Mouse (Mus musculus): Measurements from ENCODE around the gene Ccl27a. TPM values are rescaled to one million over a fixed set of nuclear protein-coding genes. Genes with fewer than 3 reads are reported as not detected.
"Not testable (repeated sequence)": the region's sequence is repeated elsewhere in the genome, so short reads cannot be mapped to it uniquely, and the experiment has no call there.

Ccl27a gene
- 36.5 and 42.4 TPM in 2 replicates for polyA plus RNA-seq (2015; fragmentation: Nextera tagmentation; extraction: Ambion mirVana)

GRCm38 (mm10) chr4:41774002-41774401 lies at the start of gene Ccl27a:
TSS of gene Ccl27a (minus strand) at chr4:41774247.
- not testable (repeated sequence) for H3K4me1 ChIP-seq; H3K9ac ChIP-seq; H3K9me3 ChIP-seq (replicated peaks); H3K36me3 ChIP-seq; ATAC-seq (replicated peaks; ENCODE audit: low FRiP score); H3K27me3 ChIP-seq
- peak within 1 kb of the TSS; percentile 57 for H3K4me2 ChIP-seq
- 2% methylated on average over 12 of the region's 14 CpGs for WGBS
- H3K4me3 ChIP-seq (replicated peaks) = peak within 1 kb of the TSS; percentile 46
- H3K27ac ChIP-seq = peak within 1 kb of the TSS; percentile 78

- not testable (repeated sequence) for ATAC-seq (replicated peaks; ENCODE audit: low FRiP score); H3K9me3 ChIP-seq (replicated peaks); H3K36me3 ChIP-seq; H3K4me3 ChIP-seq (replicated peaks); H3K4me1 ChIP-seq; H3K9ac ChIP-seq; H3K27ac ChIP-seq; H3K4me2 ChIP-seq; H3K27me3 ChIP-seq
- WGBS = 23% methylated on average over 3 of the region's 3 CpGs
Measured at GRCm38 (mm10) chr4:41783197-41783596, 9.2 kb upstream of the Ccl27a start.

DNA sequence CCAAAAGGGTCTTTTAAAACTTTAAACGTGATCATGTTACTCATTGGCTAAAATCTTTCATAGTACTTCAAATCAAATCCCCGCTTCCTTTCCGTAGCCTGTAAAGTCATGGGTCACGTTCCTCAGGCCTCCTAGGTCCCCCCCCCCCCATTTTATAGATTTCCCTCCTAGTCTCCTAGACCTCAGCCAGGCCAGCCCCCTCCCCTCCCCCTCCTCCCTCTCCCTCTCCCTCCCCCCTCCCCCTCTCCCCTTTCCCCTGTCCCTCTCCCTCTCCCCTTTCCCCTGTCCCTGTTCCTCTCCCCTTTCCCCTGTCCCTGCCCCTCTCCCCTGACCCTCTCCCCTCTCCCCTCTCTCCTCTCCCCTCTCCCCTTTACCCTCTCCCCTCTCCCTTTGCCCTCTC lies 8.7 kb upstream of the Ccl27a start:
- ATAC-seq (replicated peaks; ENCODE audit: low FRiP score); H3K4me3 ChIP-seq (replicated peaks): not testable (repeated sequence)

GRCm38 (mm10) chr4:41781748-41782485 lies 7.9 kb upstream of the Ccl27a start:
- H3K36me3 ChIP-seq; ATAC-seq (replicated peaks; ENCODE audit: low FRiP score); H3K4me1 ChIP-seq; H3K27ac ChIP-seq; H3K4me3 ChIP-seq (replicated peaks); H3K9me3 ChIP-seq (replicated peaks); H3K9ac ChIP-seq; H3K27me3 ChIP-seq: not testable (repeated sequence)
- 18% methylated on average over 16 of the region's 21 CpGs for WGBS
- 0 out of 2 replicates have a peak overlapping the region, but pooled peaks have one; percentile 19 for H3K4me2 ChIP-seq

More for the DNA sequence above, 8.7 kb upstream of the Ccl27a start:
- H3K27ac ChIP-seq; H3K4me1 ChIP-seq; H3K4me2 ChIP-seq; H3K9me3 ChIP-seq (replicated peaks); H3K36me3 ChIP-seq; H3K9ac ChIP-seq; H3K27me3 ChIP-seq: not testable (repeated sequence)
- WGBS = 30% methylated on average over 4 of the region's 4 CpGs

- H3K4me3 ChIP-seq (replicated peaks); H3K27ac ChIP-seq; H3K9ac ChIP-seq; ATAC-seq (replicated peaks; ENCODE audit: low FRiP score); H3K4me2 ChIP-seq; H3K27me3 ChIP-seq; H3K9me3 ChIP-seq (replicated peaks); H3K36me3 ChIP-seq; H3K4me1 ChIP-seq: not testable (repeated sequence)
- 26% methylated on average over 9 of the region's 9 CpGs for WGBS
Measured at GRCm38 (mm10) chr4:41781271-41781670, 7.2 kb upstream of the Ccl27a start.

GRCm38 (mm10) chr4:41775840-41776239 lies 1.8 kb upstream of the Ccl27a start:
- 100% methylated on average over 1 of the region's 1 CpGs for WGBS
- not testable (repeated sequence) for H3K27ac ChIP-seq; H3K4me2 ChIP-seq; ATAC-seq (replicated peaks; ENCODE audit: low FRiP score); H3K27me3 ChIP-seq; H3K9ac ChIP-seq; H3K9me3 ChIP-seq (replicated peaks); H3K4me1 ChIP-seq; H3K36me3 ChIP-seq; H3K4me3 ChIP-seq (replicated peaks)

DNA sequence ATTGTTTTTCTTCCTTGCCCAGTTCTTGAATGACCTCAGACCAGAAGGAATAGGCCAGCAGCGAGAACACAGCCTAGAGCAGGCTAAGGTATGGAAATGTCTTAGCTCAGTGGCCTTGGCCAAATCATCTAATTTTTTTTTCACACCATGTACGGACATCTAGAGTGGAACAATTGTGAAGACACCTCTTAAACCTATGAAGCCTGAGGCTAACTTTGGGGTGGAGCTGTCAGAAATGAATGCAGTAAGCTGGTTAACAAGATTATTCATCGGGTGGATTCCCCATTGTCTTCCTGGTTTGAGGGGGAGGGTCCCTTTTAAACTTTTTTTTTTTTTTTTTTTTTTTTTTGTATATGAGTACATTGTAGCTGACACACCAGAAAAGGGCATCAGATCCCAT lies 459 bp upstream of the Ccl27a start:
- Histone ChIP-seq H3K4me3 (replicated peaks) (peak overlapping the region; percentile 46), H3K27ac (peak overlapping the region; percentile 58), H3K4me2 (peak overlapping the region; percentile 57)
- H3K9ac ChIP-seq; H3K9me3 ChIP-seq (replicated peaks); H3K4me1 ChIP-seq; H3K27me3 ChIP-seq; H3K36me3 ChIP-seq; ATAC-seq (replicated peaks; ENCODE audit: low FRiP score): not testable (repeated sequence)
- WGBS = 69% methylated on average over 3 of the region's 3 CpGs

GRCm38 (mm10) chr4:41773502-41773901 lies 545 bp downstream of the Ccl27a start:
- H3K9ac ChIP-seq; H3K27me3 ChIP-seq; H3K9me3 ChIP-seq (replicated peaks); H3K4me1 ChIP-seq; H3K36me3 ChIP-seq; ATAC-seq (replicated peaks; ENCODE audit: low FRiP score): not testable (repeated sequence)
- Histone ChIP-seq H3K27ac (peak overlapping the region; percentile 78; the same call in 1 of the 2 replicates), H3K4me2 (peak overlapping the region; percentile 57), H3K4me3 (replicated peaks) (peak overlapping the region; percentile 46)
- WGBS = under 1% methylated on average over 24 of the region's 25 CpGs

DNA sequence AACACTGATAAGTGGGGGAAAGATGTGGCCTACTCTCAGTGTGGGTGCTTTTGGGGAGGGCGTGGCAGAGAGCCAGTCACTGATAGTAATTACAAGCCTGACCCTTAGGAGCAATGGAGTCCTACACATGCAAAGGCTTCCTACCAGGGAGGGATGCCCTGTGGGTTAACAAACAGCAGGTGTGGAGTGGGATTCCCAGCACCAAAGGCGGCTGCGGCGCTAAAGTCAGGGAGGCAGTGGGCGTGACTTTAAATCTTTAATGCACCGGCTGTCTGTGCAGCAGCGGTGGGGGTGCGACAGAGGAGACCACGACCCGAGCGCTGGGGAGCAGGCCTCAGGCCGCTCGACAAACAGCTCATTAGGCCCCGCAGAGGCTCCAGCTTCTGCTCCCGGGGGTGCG lies 1.1 kb downstream of the Ccl27a start:
- 6% methylated on average over 7 of the region's 16 CpGs for WGBS
- H3K4me3 ChIP-seq (replicated peaks) = peak overlapping the region; percentile 31

GRCm38 (mm10) chr4:41767301-41767700 lies 6.7 kb downstream of the Ccl27a start:
- not testable (repeated sequence) for H3K9me3 ChIP-seq (replicated peaks); H3K27ac ChIP-seq; H3K4me1 ChIP-seq; H3K27me3 ChIP-seq; H3K4me2 ChIP-seq; ATAC-seq (replicated peaks; ENCODE audit: low FRiP score); H3K9ac ChIP-seq; H3K4me3 ChIP-seq (replicated peaks)
- H3K36me3 ChIP-seq = peaks cover 21% of the 10 kb centered on the region
- 89% methylated on average over 10 of the region's 10 CpGs for WGBS

More for the DNA sequence above, 1.1 kb downstream of the Ccl27a start:
- not testable (repeated sequence) for H3K27me3 ChIP-seq; ATAC-seq (replicated peaks; ENCODE audit: low FRiP score); H3K9me3 ChIP-seq (replicated peaks); H3K36me3 ChIP-seq; H3K4me1 ChIP-seq; H3K9ac ChIP-seq
- Histone ChIP-seq H3K27ac (peak overlapping the region; percentile 48; the same call in 1 of the 2 replicates), H3K4me2 (peak overlapping the region; percentile 54)

DNA sequence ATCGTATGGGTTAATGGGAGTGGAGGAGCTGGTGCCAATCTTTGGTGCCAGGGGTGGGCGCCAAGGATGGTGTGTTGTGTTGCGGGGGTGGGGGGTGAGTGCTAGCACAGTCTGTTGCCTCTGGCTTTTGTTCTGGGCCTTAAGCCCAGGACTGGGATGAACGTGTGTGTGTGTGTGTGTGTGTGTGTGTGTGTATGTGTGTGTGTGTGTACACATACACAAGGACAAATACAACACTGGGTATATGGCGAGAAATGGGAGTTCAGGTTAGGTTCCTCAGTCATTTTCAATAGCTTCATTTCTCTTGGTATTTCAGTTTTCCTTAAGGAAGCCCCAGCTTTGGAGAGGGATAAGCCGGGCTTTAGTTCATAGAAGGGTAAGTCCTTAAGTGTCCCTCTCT lies 10.9 kb downstream of the Ccl27a start:
- H3K9me3 ChIP-seq (replicated peaks); H3K27ac ChIP-seq; H3K27me3 ChIP-seq; ATAC-seq (replicated peaks; ENCODE audit: low FRiP score); H3K9ac ChIP-seq: not testable (repeated sequence)
- Histone ChIP-seq H3K4me1 (peaks cover 44% of the 10 kb centered on the region), H3K4me3 (replicated peaks) (peak overlapping the region; percentile 46; the same call in 1 of the 2 replicates), H3K4me2 (peak overlapping the region; percentile 69), H3K36me3 (peaks cover 31% of the 10 kb centered on the region)
- WGBS = 66% methylated on average over 4 of the region's 6 CpGs

DNA sequence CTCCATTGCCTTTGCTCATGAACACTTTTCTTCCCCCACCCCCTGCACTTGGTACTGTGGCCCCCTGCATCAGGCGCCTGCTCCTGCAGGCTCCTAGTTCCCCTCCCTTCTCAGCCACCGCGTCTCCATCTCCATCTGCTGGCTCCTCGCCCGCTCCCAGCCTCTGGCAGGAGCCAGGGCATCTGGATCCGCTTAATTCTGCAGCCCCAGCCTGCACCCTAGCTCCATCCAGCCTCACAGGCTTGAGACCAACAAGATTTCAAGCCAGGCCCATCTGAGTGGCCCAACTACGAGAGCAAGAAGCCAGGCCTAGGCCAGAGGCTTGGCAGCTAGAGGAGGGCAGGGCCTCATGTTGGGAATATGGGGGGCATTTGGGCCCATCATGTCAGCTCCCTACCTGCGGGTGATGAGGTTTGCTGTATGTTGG lies 11.3 kb downstream of the Ccl27a start:
- not testable (repeated sequence) for H3K9me3 ChIP-seq (replicated peaks); H3K27me3 ChIP-seq
- peak overlapping the region; percentile 89 for H3K27ac ChIP-seq
- peak overlapping the region; percentile 46 for H3K4me3 ChIP-seq (replicated peaks)
- H3K4me2 ChIP-seq = peak overlapping the region; percentile 69
- 34% methylated on average over 8 of the region's 8 CpGs for WGBS
- H3K4me1 ChIP-seq = peaks cover 49% of the 10 kb centered on the region
- ATAC-seq (replicated peaks; ENCODE audit: low FRiP score) = 0 out of 2 replicates have a peak, but pooled peaks have one; percentile 5
- peak overlapping the region; percentile 35 for H3K9ac ChIP-seq
- H3K36me3 ChIP-seq = peaks cover 29% of the 10 kb centered on the region

Measured in kidney, embryonic 15.5 days (tissue).